Mouse (Mus musculus) ovary, postnatal 36 days (tissue): ENCODE data around the gene Urm1.

Experiments
- DNase-seq: peaks from one replicate; pipeline ENCODE4 v3.0.0; 2022; ENCODE audit warnings: low spot score, mixed read lengths

Urm1 gene

DNA sequence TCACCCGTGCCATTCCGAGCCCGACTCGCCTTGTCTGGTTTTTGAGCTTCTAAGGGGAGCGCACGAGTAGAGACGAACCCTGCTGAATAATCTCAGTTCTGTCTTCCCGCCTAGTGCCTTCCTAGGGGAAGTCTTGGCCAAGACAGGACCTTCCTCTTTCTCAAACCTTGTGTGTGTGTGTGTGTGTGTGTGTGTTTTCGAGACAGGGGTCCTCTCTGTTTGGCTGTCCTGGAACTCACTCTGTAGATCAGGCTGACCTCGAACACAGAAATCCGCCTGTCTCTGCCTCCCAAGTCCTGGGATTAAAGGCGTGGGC lies 7.8 kb downstream of the Urm1 start:
- DNase-seq, result no peak

GRCm38 (mm10) chr2:29831106-29831505 lies 11.2 kb downstream of the Urm1 start:
- DNase-seq, result no peak

GRCm38 (mm10) chr2:29833796-29834195 lies 13.9 kb downstream of the Urm1 start:
- DNase-seq, result no peak

- no peak for DNase-seq
Measured at GRCm38 (mm10) chr2:29835391-29835899, 15.6 kb downstream of the Urm1 start.

GRCm38 (mm10) chr2:29839460-29839859 lies 19.6 kb downstream of the Urm1 start:
- DNase-seq, result no peak

- no peak for DNase-seq
Measured at GRCm38 (mm10) chr2:29843231-29844105, 23.6 kb downstream of the Urm1 start.

DNA sequence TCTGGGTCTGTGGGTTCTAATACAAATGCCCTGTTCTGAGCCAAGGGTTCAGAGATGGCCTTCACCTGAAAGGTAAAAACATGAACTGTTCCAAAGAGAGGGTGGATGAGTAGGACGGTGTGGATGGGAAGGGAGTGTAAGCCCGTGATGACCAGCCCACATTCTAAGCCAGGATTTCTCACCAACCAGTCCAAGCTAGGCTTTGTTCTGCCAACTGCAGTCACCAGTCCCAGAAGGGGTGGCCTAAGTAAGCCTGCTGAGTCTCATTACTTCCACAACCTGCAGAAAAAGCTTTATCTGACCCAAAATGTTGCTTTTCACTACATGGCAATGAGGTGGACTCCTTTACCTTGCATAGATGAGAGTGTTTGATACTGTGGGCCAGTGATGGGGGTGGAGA lies 24.2 kb downstream of the Urm1 start:
- no peak for DNase-seq

DNA sequence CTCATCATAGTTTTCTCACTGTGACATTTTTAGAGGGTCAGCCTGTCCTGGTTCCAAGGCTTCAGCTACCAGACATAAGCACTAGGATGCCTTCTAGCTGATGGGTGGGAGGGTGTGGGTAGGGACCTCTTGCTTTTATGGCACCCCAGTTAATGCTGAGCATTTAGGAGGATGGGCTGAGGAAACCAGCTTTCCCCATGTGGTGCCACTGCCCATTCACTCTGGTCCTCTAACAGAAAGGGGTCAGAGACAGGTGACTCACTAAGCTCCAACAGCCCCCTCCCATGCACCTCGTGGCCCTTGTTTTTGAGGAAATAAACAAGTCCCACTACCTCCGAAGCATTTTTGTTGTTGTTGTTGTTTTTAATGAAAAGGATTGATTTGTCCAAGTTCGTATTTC lies 24.8 kb downstream of the Urm1 start:
- DNase-seq, result no peak

DNA sequence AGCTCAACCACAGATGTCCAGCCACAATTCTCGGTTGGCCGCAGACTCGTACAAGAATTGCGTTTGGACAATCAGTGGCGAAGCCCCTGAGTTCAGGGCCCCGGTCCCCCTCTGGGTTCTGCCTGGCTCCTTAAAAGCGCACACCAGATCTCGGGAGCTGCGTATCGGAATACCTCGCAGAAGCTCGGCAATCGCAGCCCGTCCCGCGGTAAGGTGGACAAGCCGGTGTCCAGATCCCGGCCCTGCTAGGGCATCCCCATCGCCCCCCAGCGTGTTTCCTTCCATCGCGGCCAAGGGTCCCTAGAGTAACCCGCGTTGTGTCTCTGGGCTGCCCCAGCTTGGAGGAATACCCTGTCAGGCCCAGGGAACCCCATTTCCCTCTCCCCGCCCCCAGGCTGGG lies 25.8 kb downstream of the Urm1 start:
- no peak for DNase-seq

- DNase-seq, result no peak
Measured at GRCm38 (mm10) chr2:29846061-29846853, 26.4 kb downstream of the Urm1 start.

DNA sequence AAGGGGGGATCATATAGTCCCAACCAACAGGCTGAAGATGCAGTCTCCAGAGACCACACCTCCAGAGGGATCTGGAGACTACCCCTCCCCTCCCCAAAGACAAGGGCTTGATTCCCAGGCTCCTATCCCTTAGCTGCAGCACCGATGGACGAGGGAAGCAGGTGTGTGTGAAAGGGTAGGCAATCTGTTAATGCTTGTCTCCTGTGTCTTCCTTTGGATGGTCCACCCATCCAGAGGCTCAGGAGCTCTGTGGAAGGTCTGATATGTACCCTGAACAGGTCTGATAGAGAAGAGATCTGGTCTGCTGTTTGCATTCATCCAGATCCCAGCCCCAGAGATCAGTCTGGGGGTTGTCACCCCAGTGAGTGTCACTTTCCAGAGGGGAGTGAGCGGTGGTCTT lies 27.0 kb downstream of the Urm1 start:
- DNase-seq, result no peak

- DNase-seq, result no peak
Measured at GRCm38 (mm10) chr2:29849041-29849440, 29.2 kb downstream of the Urm1 start.

- no peak for DNase-seq
Measured at GRCm38 (mm10) chr2:29849841-29850480, 30.1 kb downstream of the Urm1 start.

GRCm38 (mm10) chr2:29852957-29853485 lies 33.1 kb downstream of the Urm1 start:
- no peak for DNase-seq

GRCm38 (mm10) chr2:29853736-29854135 lies 33.9 kb downstream of the Urm1 start:
- DNase-seq, result no peak

GRCm38 (mm10) chr2:29855585-29856210 lies 35.8 kb downstream of the Urm1 start:
- DNase-seq, result no peak

DNA sequence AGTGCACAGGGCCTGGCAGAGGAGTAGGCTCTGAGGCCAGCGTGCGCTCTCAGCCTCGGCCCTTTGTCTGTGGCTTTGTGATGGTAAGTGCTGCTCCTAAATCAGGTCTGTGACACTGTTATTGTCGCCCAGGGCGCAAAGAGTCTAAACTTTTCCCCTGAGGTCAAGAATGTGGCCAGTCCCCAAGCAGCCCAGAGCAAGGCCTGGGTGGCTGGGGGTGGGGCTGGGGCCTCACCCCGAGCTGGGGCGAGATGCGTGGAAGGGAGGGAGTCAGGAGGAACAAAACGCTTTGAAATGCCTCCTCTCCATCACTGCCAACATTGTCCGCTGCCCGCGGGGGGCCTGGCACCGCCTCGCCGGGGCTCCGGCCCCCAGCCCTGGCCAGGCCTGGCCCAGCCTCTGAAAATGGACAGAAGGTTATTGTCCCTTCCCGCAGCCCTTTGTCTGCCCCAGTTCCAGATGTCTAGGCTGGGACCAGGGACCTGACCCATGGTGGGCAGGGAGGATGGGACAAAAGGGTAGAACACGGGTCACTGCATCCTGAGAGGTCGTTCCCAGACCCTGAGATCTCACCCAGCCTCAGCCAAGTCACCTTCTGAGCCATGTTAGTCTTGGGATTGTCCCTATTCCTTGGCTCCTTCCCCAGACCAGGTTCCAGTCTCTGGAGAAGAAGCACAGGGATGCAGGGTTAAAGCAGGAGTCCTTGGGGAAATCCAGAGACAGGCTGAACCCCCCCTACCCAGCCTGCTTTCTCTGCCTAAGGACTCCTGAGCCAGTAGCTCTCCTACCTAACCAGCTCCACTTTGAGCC lies 36.8 kb downstream of the Urm1 start:
- DNase-seq, result no peak

- no peak for DNase-seq
Measured at GRCm38 (mm10) chr2:29857341-29857740, 37.5 kb downstream of the Urm1 start.

DNA sequence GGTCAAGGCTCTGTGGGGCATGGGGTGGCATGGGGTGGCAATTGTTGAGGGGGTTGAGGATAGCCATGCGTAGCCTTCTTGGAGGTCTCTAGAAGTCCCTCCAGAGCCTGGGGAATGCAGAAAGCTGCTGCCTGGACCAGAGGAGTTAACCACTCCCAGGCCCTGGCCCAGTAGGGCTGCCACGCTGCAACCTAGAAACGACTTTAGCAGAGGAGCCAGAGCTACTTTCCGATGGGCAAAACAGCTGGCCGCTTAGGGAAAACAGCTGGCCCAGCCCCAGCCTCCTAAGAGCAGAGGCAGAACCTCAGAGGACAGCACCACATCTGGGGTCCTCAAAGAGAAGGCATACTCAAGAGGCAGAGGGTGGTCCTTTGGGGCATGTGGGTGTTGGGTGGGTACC lies 38.1 kb downstream of the Urm1 start:
- no peak for DNase-seq

DNA sequence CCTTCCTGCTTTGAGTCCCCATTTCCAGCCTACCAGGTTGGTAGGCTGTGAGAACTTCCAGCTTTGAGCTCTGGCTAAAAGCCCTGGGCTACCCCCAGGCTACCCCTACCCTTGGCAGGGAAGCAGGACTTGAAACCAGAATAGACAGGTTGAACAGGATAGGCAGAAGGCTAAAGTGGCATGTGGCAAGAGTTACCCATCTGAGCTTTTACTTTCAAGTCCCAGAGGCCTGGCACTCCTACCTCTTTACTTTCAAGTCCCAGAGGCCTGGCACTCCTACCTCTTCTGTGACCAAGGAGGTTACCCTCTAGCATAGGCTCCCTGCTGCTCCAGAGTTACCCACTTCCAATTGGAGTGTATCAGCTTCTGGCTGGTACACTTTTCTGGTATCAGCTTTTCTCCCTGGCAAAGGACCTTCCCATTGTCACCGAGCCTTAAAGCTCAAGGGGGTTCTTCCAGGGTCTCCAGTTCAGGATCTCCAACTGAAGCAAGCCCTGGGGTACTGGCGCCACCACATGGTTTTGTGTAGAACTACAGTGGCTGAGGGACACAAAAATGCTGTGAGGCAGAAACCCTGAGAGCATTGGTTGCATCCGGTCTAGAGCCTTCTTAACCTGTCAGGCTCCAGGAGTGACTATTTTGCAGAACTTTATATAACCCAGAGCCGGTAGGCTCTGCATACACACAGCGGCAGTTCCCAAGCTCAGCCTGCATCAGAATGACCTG lies 39.0 kb downstream of the Urm1 start:
- DNase-seq, result peak; percentile 29
